Mouse (Mus musculus) forebrain, postnatal 0 days (tissue): ENCODE results near the gene Ankrd24. TPM values are rescaled to one million over a fixed set of nuclear protein-coding genes. Genes with fewer than 3 reads are reported as not detected.
A peak's percentile ranks its signal among the peaks of the same experiment; 100 is the strongest.

Source experiments
- ATAC-seq: fragments of 200-750 bp; cut with Nextera tagmentation; 2 replicates; pipeline ENCODE4 v1.8.0; 2017; ENCODE audit warnings: mild to moderate bottlenecking, moderate library complexity
- DNase-seq: peaks from one replicate; pipeline ENCODE4 v3.0.0-alpha.2; 2015
- H3K27ac ChIP-seq: fragments of 300-500 bp; sonication (generic); 2 replicates; pipeline ENCODE4 v1.5.1; 2014; ENCODE audit warnings: low read depth, mild to moderate bottlenecking, antibody characterized with exemption, low read length, moderate library complexity, mixed read lengths
- H3K27me3 ChIP-seq: fragments of 300-500 bp; sonication (generic); 2 replicates; pipeline ENCODE4 v1.6.1; 2014; ENCODE audit warnings: mild to moderate bottlenecking, low read length, mixed read lengths; ENCODE audit not compliant: insufficient read depth
- H3K36me3 ChIP-seq: fragments of 300-500 bp; sonication (generic); 2 replicates; pipeline ENCODE4 v1.6.1; 2014; ENCODE audit warnings: mild to moderate bottlenecking, moderate library complexity; ENCODE audit not compliant: insufficient read depth
- H3K4me1 ChIP-seq: fragments of 300-500 bp; sonication (generic); 2 replicates; pipeline ENCODE4 v1.6.1; 2014; ENCODE audit warnings: antibody characterized with exemption; ENCODE audit not compliant: insufficient read depth
- H3K4me2 ChIP-seq: fragments of 300-500 bp; sonication (generic); 2 replicates; pipeline ENCODE4 v1.6.1; 2014; ENCODE audit warnings: low read depth, mild to moderate bottlenecking, moderate library complexity
- H3K4me3 ChIP-seq: fragments of 300-500 bp; sonication (generic); 2 replicates; pipeline ENCODE4 v1.5.1; 2014; ENCODE audit warnings: low read depth, low read length, mixed read lengths
- H3K9ac ChIP-seq: fragments of 300-500 bp; sonication (generic); 2 replicates; pipeline ENCODE4 v1.6.1; 2014; ENCODE audit warnings: mild to moderate bottlenecking
- H3K9me3 ChIP-seq: fragments of 300-500 bp; sonication (generic); 2 replicates; pipeline ENCODE4 v1.6.1; 2016; ENCODE audit warnings: low read length
- CTCF ChIP-seq: sonication (generic); IDR thresholded peaks from 2 replicates; pipeline ENCODE4 v1.5.1; 2016; ENCODE audit warnings: antibody characterized with exemption, control low read depth, low read depth
- WGBS: fragments of 180-500 bp; shearing (Covaris S2); extraction: QIAGEN DNeasy Blood & Tissue Kit; methylation state at CpG from one replicate; pipeline ENCODE4 v1.1.7; 2014; 5-methylcytosine and 5-hydroxymethylcytosine counted together
- polyA plus RNA-seq: library from polyadenylated mRNA; unstranded; fragments of >200 nt; fragmentation: Nextera tagmentation; extraction: Ambion mirVana; gene quantifications from 2 replicates; pipeline ENCODE4 v1.2.1, GENCODE M21; 2015
- total RNA-seq: library from RNA; depleted of rRNA; stranded (reverse); fragments of >200 nt; gene quantifications from 2 replicates; pipeline ENCODE4 v1.2.3, GENCODE M21; 2014

Ankrd24 gene
- total and polyA plus RNA-seq, 2 experiments from 2014 or later, result 11.4 to 63.6 TPM

DNA sequence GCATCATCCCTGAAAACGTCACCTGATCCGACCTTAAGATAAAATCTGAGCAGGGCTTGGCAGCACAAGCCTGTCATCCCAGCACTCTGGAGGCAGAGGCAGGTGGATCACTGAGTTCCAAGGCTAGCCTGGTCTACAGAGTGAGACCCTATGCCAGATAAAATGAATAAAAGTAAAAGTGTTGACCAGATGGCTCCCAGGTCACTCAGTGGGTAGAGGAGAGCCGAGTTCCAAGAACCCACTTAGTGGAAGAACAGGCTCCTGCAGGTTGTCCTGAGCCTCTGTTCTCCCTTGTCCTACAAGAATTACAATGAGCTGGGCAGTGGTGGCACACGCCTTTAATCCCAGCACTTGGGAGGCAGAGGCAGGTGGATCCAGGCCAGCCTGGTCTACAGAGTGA is 35.1 kb upstream of the Ankrd24 start:
- Histone ChIP-seq H3K36me3 (peaks cover 3% of the 10 kb centered on the region; the same call in 1 of the 2 replicates), H3K4me1 (peaks cover 11% of the 10 kb centered on the region), H3K27me3 (peaks cover 23% of the 10 kb centered on the region), H3K9me3 (no peaks in the 10 kb centered on the region), H3K4me3 (no peak overlapping the region), H3K9ac (no peak overlapping the region), H3K27ac (no peak overlapping the region), H3K4me2 (no peak overlapping the region)
- 79% methylated on average over 4 of the region's 4 CpGs for WGBS
- DNase-seq (no peak), ATAC-seq (no peak)
- TF ChIP-seq CTCF, result no peak

GRCm38 (mm10) chr10:81593935-81594334 is 34.4 kb upstream of the Ankrd24 start:
- WGBS, result 76% methylated on average over 18 of the region's 18 CpGs
- Histone ChIP-seq H3K27me3 (peaks cover 24% of the 10 kb centered on the region), H3K9ac (no peak overlapping the region), H3K9me3 (no peaks in the 10 kb centered on the region), H3K4me2 (no peak overlapping the region), H3K4me3 (no peak overlapping the region), H3K4me1 (peaks cover 11% of the 10 kb centered on the region), H3K36me3 (no peaks in the 10 kb centered on the region), H3K27ac (no peak overlapping the region)
- no peak for TF ChIP-seq CTCF
- no peak for ATAC-seq
- DNase-seq, result no peak

GRCm38 (mm10) chr10:81595599-81595998 is 32.7 kb upstream of the Ankrd24 start:
- whole genome bisulfite sequencing, result 44% methylated on average over 5 of the region's 5 CpGs
- Histone ChIP-seq H3K9ac (no peak overlapping the region), H3K4me1 (peaks cover 12% of the 10 kb centered on the region), H3K4me2 (no peak overlapping the region), H3K27ac (no peak overlapping the region), H3K36me3 (no peaks in the 10 kb centered on the region), H3K27me3 (peaks cover 23% of the 10 kb centered on the region), H3K4me3 (no peak overlapping the region), H3K9me3 (no peaks in the 10 kb centered on the region)
- DNase-seq, result no peak
- no peak for ATAC-seq
- TF ChIP-seq CTCF, result no peak

DNA sequence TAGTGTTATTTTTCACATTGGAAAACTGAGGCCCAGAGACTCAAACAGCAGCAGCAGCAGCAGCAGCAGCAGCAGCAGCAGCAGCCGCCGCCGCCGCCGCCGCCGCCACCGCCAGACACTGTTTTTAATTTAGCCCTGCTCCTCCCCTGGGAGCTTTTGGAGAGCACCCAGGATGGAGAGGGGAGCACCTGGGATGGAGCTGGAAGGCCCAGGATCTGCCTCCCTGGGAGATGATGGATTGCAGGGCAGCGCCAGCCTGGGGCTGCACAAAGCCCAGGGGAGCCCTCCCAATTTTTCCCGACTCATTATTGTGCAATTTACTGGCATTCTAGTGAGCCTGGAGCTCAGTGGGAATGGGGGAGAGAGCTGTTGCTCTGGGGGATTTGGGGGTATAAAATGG is 31.7 kb upstream of the Ankrd24 start:
- 5% methylated on average over 10 of the region's 10 CpGs for WGBS

DNA sequence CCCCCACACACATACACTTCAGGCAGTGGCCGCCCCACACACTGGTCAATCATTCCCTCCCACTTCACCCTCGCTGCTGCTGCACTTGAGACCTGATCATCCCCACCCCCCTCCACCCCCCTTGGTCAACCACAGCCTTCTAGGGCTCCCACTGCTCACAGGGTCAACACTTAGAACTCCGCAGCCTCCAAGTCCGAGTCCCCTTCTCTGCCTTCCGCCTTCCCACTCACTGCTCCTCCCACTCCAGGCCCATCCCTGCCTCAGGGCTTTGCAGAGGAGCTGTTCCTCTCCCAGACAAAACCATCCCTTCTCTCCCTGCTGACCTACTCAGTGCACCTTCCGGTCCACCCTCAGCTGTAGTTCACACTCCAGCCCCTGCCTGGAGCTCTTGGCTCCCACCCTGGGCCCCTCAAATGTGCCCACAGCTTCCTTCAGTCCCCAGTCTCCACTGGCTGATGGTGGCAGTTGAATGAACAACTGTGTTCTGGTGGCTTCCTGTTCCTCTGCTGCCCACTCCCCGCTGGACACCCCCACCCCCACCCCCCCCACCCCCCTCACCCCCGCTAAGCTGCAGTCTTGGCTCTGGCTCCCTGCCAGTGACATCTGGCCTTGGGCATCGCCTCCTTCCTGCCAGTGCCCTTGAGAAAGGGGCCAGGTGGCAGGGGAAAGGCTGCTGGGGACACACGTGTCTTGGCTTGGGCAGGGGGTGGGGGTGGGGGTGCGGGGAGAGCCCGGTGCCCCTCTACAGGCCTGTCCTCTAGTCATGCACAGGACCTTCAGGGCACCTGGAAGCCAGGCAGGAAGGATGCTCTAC is 31.0 kb upstream of the Ankrd24 start:
- no peak overlapping the region for H3K9ac ChIP-seq
- H3K27me3 ChIP-seq, result peaks cover 23% of the 10 kb centered on the region
- TF ChIP-seq CTCF, result no peak
- peaks cover 17% of the 10 kb centered on the region for H3K4me1 ChIP-seq
- peak; percentile 14; the same call in 1 of the 2 replicates for ATAC-seq
- WGBS, result 5% methylated on average over 11 of the region's 12 CpGs
- DNase-seq, result no peak
- no peak overlapping the region for H3K4me3 ChIP-seq
- no peaks in the 10 kb centered on the region for H3K36me3 ChIP-seq
- H3K9me3 ChIP-seq, result no peaks in the 10 kb centered on the region
- no peak overlapping the region for H3K27ac ChIP-seq
- peak overlapping the region; percentile 29; the same call in 1 of the 2 replicates for H3K4me2 ChIP-seq

More for the DNA sequence above, 31.7 kb upstream of the Ankrd24 start:
- H3K4me2 ChIP-seq, result peak overlapping the region; percentile 29
- peaks cover 17% of the 10 kb centered on the region for H3K4me1 ChIP-seq
- no peak for TF ChIP-seq CTCF
- H3K9ac ChIP-seq, result 0 out of 2 replicates have a peak overlapping the region, but pooled peaks have one; percentile 22
- H3K36me3 ChIP-seq, result no peaks in the 10 kb centered on the region
- H3K4me3 ChIP-seq, result no peak overlapping the region
- DNase-seq, result no peak
- no peak for ATAC-seq
- H3K27me3 ChIP-seq, result peaks cover 23% of the 10 kb centered on the region
- H3K27ac ChIP-seq, result no peak overlapping the region
- no peaks in the 10 kb centered on the region for H3K9me3 ChIP-seq

GRCm38 (mm10) chr10:81598342-81598741 is 30.0 kb upstream of the Ankrd24 start:
- no peak overlapping the region for H3K9ac ChIP-seq
- H3K27me3 ChIP-seq, result peaks cover 18% of the 10 kb centered on the region
- no peaks in the 10 kb centered on the region for H3K36me3 ChIP-seq
- H3K27ac ChIP-seq, result no peak overlapping the region
- no peak overlapping the region for H3K4me2 ChIP-seq
- H3K9me3 ChIP-seq, result no peaks in the 10 kb centered on the region
- DNase-seq, result no peak
- no peak for ATAC-seq
- TF ChIP-seq CTCF, result no peak
- H3K4me3 ChIP-seq, result no peak overlapping the region
- peaks cover 17% of the 10 kb centered on the region for H3K4me1 ChIP-seq
- WGBS, result 51% methylated on average over 3 of the region's 3 CpGs

DNA sequence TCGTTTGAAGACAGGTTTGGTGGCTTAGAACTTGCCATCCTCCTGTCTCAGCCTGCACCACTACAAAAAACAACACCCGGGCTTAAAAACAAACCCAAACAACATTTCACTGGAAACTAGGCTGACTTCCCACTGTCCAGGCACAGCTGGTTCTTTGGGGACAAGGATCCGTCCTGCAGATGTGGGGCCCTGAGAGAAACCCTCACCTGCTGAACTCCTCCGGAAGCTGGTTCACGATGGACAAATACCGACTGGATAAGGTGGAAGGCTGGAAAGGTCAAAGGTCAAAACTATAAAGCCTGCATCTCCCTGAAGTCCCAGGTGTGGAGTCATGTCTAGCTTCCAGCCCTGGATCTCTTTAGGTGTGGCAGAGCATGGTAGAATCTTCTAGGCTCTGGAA is 29.5 kb upstream of the Ankrd24 start:
- WGBS, result 66% methylated on average over 6 of the region's 6 CpGs
- no peak overlapping the region for H3K4me2 ChIP-seq
- no peak for ATAC-seq
- H3K27ac ChIP-seq, result no peak overlapping the region
- peaks cover 18% of the 10 kb centered on the region for H3K27me3 ChIP-seq
- H3K4me3 ChIP-seq, result no peak overlapping the region
- no peak for DNase-seq
- peaks cover 17% of the 10 kb centered on the region for H3K4me1 ChIP-seq
- H3K36me3 ChIP-seq, result no peaks in the 10 kb centered on the region
- no peak overlapping the region for H3K9ac ChIP-seq
- no peaks in the 10 kb centered on the region for H3K9me3 ChIP-seq
- no peak for TF ChIP-seq CTCF
